Mouse (Mus musculus): ENCODE measurements at regions not wholly inside any gene's neighbourhood (a gene's known extent, or its start where the extent isn't known, plus 50 kb on each side); places are given as distances from the start of the nearest gene placed in this dataset.
"Not testable (repeated sequence)": the region's sequence is repeated elsewhere in the genome, so short reads cannot be mapped to it uniquely, and the experiment has no call there.

DNA sequence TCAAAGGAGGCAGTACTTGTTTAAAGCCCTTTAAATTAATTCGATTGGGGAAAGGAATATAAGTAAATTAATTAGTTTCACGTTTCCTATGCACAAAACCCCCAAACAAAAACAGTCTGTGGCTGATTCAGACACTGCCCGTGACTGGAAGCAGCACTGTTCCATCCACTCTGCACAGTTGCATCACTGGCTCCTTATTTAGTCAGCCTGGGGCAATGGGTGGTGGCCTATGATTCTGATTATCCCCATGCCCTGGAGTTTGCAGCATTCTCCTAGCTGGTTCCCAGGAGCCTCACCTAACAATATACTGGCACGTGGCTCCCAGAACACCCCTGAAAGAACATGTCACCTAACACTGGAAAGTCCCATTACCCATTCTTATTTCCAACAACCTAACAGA lies 99.6 kb upstream of the Fam78b start:
- no peaks in the 10 kb centered on the region for H3K36me3 ChIP-seq (ENCODE audit: control insufficient read depth, insufficient read depth, low read length)
- 70% methylated on average over 4 of the region's 4 CpGs for WGBS
- H3K27ac ChIP-seq (ENCODE audit: control insufficient read depth, insufficient read depth, low read length) = no peak overlapping the region
- TF ChIP-seq POLR2A (IDR thresholded peaks at IDR 0.05; ENCODE audit: control insufficient read depth, extremely low read depth, insufficient read depth, low read length, poor library complexity) = no peak
- TF ChIP-seq CTCF (IDR thresholded peaks at IDR 0.05; ENCODE audit: borderline replicate concordance, control insufficient read depth, extremely low read depth, insufficient read depth, low read length, poor library complexity) = no peak
- no peaks in the 10 kb centered on the region for H3K27me3 ChIP-seq (ENCODE audit: control insufficient read depth, insufficient read depth, low read length)
- no peak overlapping the region for H3K4me3 ChIP-seq (ENCODE audit: control insufficient read depth, insufficient read depth, low read length)
- DNase-seq = no peak
- peaks cover 11% of the 10 kb centered on the region for H3K4me1 ChIP-seq (replicated peaks; ENCODE audit: control insufficient read depth, insufficient read depth, low read length)

DNA sequence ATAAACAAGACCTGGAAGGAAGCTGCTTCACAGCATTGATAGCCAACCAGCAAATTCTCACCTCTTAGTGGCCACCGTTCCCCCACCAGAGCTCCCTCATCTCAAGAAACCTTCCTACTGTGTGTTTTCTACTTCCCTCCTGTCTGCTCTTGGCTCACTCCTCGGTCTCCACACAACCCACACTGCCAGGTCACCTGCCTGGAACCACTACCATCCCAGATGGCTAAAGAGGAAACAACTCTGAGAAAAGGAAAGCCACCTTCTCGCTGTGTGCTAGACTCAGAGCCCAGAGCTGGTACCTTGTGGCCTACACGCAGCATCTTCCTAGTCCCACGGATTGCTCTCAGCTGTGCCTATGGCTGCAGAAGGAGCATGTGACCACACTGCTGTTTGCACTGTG lies 97.8 kb upstream of the Fam78b start:
- H3K36me3 ChIP-seq (ENCODE audit: control insufficient read depth, insufficient read depth, low read length) = no peaks in the 10 kb centered on the region
- no peak for TF ChIP-seq POLR2A (IDR thresholded peaks at IDR 0.05; ENCODE audit: control insufficient read depth, extremely low read depth, insufficient read depth, low read length, poor library complexity)
- TF ChIP-seq CTCF (IDR thresholded peaks at IDR 0.05; ENCODE audit: borderline replicate concordance, control insufficient read depth, extremely low read depth, insufficient read depth, low read length, poor library complexity) = no peak
- no peak overlapping the region for H3K4me3 ChIP-seq (ENCODE audit: control insufficient read depth, insufficient read depth, low read length)
- WGBS = 27% methylated on average over 5 of the region's 5 CpGs
- DNase-seq = no peak
- H3K27ac ChIP-seq (ENCODE audit: control insufficient read depth, insufficient read depth, low read length) = no peak overlapping the region
- H3K4me1 ChIP-seq (replicated peaks; ENCODE audit: control insufficient read depth, insufficient read depth, low read length) = peaks cover 11% of the 10 kb centered on the region
- H3K27me3 ChIP-seq (ENCODE audit: control insufficient read depth, insufficient read depth, low read length) = no peaks in the 10 kb centered on the region

DNA sequence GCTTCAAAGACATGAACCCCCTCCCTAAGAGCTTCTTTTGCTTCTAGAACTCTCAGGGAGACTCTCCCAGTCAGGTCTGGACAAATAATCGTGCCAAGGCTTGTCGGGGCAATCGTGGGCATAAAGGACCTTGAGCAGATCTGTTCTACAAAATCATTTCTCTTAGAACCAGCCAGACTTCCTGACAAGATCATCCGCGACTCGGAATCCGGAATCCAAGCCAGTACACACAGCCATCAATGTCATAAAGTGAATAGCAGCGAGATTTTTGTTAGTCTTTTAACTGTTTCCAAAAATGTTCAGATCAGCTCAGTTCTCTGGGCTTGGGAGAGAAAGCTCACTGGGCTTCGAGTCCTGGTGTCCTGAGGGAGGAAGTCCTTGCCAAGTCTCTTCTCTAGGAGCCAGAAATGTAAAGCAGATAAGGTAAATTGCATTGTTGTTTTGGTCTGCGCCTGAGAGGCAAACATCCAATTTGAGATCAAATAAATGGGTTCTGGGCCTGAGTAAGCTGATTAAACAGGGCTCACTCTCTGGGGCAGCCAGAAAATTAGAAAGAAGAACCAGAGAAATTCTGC lies 92.9 kb upstream of the Fam78b start:
- H3K36me3 ChIP-seq (ENCODE audit: control insufficient read depth, insufficient read depth, low read length) = no peaks in the 10 kb centered on the region

DNA sequence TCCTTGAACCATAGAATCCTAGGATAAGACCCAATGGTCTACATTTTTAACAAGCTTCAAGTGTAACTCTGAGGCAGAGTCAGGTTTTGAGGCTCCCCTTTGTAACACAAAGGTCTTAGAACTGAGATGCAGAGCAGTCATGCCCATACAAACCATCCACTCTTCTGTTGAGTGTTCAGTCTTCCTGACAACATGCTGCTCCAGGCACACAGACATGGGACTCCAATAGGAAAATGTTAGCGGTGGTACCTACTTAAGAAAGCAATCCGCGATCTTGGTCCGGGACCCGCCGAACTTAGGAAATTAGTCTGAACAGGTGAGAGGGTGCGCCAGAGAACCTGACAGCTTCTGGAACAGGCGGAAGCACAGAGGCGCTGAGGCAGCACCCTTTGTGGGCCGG lies 89.0 kb upstream of the Fam78b start:
- not testable (repeated sequence) for H3K27me3 ChIP-seq (ENCODE audit: control insufficient read depth, insufficient read depth, low read length); H3K27ac ChIP-seq (ENCODE audit: control insufficient read depth, insufficient read depth, low read length); H3K4me3 ChIP-seq (ENCODE audit: control insufficient read depth, insufficient read depth, low read length); H3K4me1 ChIP-seq (replicated peaks; ENCODE audit: control insufficient read depth, insufficient read depth, low read length); H3K36me3 ChIP-seq (ENCODE audit: control insufficient read depth, insufficient read depth, low read length); DNase-seq
- WGBS = 99% methylated on average over 8 of the region's 10 CpGs

More for the DNA sequence above, 92.9 kb upstream of the Fam78b start:
- Histone ChIP-seq H3K4me1 (replicated peaks; ENCODE audit: control insufficient read depth, insufficient read depth, low read length) (no peaks in the 10 kb centered on the region), H3K27me3 (ENCODE audit: control insufficient read depth, insufficient read depth, low read length) (no peaks in the 10 kb centered on the region), H3K4me3 (ENCODE audit: control insufficient read depth, insufficient read depth, low read length) (no peak overlapping the region), H3K27ac (ENCODE audit: control insufficient read depth, insufficient read depth, low read length) (no peak overlapping the region)
- WGBS = 82% methylated on average over 10 of the region's 10 CpGs
- DNase-seq = no peak
- TF ChIP-seq CTCF (IDR thresholded peaks at IDR 0.05; ENCODE audit: borderline replicate concordance, control insufficient read depth, extremely low read depth, insufficient read depth, low read length, poor library complexity) = no peak

DNA sequence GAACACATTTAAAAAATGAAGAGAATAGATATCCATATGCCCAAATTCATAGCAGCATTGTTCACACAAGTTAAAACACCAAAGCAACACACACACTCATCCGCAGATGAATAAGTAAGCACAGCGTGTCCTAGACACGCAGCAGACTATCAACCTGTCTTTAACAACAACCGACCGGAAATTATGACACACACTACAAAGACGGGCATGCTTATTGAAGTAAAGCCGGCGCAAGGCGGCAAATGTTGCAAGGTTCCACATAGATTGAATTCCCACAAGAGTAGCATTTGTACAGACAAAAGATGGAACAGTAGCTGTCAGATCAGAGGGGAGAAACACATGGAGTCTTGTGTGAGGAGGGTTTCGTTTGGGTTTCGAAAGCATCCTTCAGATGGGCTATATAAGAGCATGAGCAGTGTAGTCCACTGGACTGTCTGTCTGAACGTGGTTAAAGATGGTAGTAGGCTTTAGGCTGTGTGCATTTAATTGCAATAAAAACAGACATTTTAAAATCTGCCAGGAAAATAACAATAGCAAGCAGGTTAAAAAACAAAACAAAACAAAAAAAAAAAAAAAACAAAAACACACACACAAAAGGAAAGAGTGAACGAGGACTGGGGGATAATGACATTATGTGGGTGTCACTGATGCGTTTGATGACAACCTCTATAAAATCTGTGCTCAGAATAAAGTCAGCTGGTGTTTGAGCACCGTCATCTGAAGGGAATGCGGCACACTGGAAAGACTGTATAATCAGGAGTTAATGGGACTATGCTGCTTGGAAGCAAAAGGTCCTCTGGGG lies 78.1 kb upstream of the Fam78b start:
- H3K36me3 ChIP-seq (ENCODE audit: control insufficient read depth, insufficient read depth, low read length) = no peaks in the 10 kb centered on the region
- TF ChIP-seq POLR2A (IDR thresholded peaks at IDR 0.05; ENCODE audit: control insufficient read depth, extremely low read depth, insufficient read depth, low read length, poor library complexity) (no peak), CTCF (IDR thresholded peaks at IDR 0.05; ENCODE audit: borderline replicate concordance, control insufficient read depth, extremely low read depth, insufficient read depth, low read length, poor library complexity) (no peak)
- H3K4me3 ChIP-seq (ENCODE audit: control insufficient read depth, insufficient read depth, low read length) = no peak overlapping the region
- H3K4me1 ChIP-seq (replicated peaks; ENCODE audit: control insufficient read depth, insufficient read depth, low read length) = no peaks in the 10 kb centered on the region
- no peak overlapping the region for H3K27ac ChIP-seq (ENCODE audit: control insufficient read depth, insufficient read depth, low read length)
- whole genome bisulfite sequencing = 94% methylated on average over 16 of the region's 16 CpGs
- no peaks in the 10 kb centered on the region for H3K27me3 ChIP-seq (ENCODE audit: control insufficient read depth, insufficient read depth, low read length)
- DNase-seq = no peak

DNA sequence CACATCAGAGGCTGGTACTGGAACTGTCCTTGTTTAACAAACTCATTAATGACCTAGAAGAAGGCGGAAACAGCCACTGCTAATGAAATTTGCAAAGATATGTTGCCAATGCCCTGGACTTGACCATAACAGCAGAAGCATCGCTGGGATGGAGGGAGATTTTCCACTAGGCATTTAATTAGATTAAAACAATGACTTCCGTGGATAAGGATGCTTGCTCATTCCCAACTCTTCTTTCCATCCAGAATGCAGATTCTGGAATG lies 77.6 kb upstream of the Fam78b start:
- H3K27me3 ChIP-seq (ENCODE audit: control insufficient read depth, insufficient read depth, low read length) = no peaks in the 10 kb centered on the region
- no peak overlapping the region for H3K27ac ChIP-seq (ENCODE audit: control insufficient read depth, insufficient read depth, low read length)
- no peaks in the 10 kb centered on the region for H3K36me3 ChIP-seq (ENCODE audit: control insufficient read depth, insufficient read depth, low read length)
- 84% methylated on average over 3 of the region's 3 CpGs for whole genome bisulfite sequencing
- no peak overlapping the region for H3K4me3 ChIP-seq (ENCODE audit: control insufficient read depth, insufficient read depth, low read length)
- no peak for TF ChIP-seq CTCF (IDR thresholded peaks at IDR 0.05; ENCODE audit: borderline replicate concordance, control insufficient read depth, extremely low read depth, insufficient read depth, low read length, poor library complexity)
- no peak for TF ChIP-seq POLR2A (IDR thresholded peaks at IDR 0.05; ENCODE audit: control insufficient read depth, extremely low read depth, insufficient read depth, low read length, poor library complexity)
- DNase-seq = no peak
- H3K4me1 ChIP-seq (replicated peaks; ENCODE audit: control insufficient read depth, insufficient read depth, low read length) = no peaks in the 10 kb centered on the region

DNA sequence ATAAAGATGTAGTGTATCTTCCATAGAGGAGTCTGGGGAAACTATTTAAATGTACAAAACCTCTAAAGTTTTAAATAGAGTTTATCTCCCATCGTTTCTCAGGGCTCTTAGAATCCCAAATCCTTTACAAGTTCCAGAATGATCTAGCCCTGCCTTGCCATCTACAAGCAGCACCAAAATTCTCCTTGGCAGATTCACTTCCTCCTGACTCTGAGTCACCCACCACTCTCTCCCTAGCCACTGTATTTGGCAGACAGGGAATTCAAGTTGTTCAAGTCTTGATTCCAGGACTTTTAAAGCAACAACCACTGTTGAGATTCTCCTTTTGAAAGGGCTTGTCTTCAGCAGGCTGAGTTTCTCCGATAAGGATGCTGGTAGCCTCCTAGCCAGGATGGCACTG lies 77.1 kb upstream of the Fam78b start:
- Histone ChIP-seq H3K36me3 (ENCODE audit: control insufficient read depth, insufficient read depth, low read length) (no peaks in the 10 kb centered on the region), H3K27ac (ENCODE audit: control insufficient read depth, insufficient read depth, low read length) (no peak overlapping the region), H3K4me3 (ENCODE audit: control insufficient read depth, insufficient read depth, low read length) (no peak overlapping the region), H3K27me3 (ENCODE audit: control insufficient read depth, insufficient read depth, low read length) (no peaks in the 10 kb centered on the region), H3K4me1 (replicated peaks; ENCODE audit: control insufficient read depth, insufficient read depth, low read length) (no peaks in the 10 kb centered on the region)
- DNase-seq = no peak
- no peak for TF ChIP-seq POLR2A (IDR thresholded peaks at IDR 0.05; ENCODE audit: control insufficient read depth, extremely low read depth, insufficient read depth, low read length, poor library complexity)
- TF ChIP-seq CTCF (IDR thresholded peaks at IDR 0.05; ENCODE audit: borderline replicate concordance, control insufficient read depth, extremely low read depth, insufficient read depth, low read length, poor library complexity) = no peak
- 87% methylated on average over 2 of the region's 2 CpGs for WGBS
